Mouse (Mus musculus): ENCODE results near the gene Galnt4. TPM values are rescaled to one million over a fixed set of nuclear protein-coding genes. Genes with fewer than 3 reads are reported as not detected.
"Not testable (repeated sequence)": the region's sequence is repeated elsewhere in the genome, so short reads cannot be mapped to it uniquely, and the experiment has no call there.

Gene Galnt4
- total RNA-seq, 2 experiments from 2014 or later = 4.9 to 6.1 TPM

DNA sequence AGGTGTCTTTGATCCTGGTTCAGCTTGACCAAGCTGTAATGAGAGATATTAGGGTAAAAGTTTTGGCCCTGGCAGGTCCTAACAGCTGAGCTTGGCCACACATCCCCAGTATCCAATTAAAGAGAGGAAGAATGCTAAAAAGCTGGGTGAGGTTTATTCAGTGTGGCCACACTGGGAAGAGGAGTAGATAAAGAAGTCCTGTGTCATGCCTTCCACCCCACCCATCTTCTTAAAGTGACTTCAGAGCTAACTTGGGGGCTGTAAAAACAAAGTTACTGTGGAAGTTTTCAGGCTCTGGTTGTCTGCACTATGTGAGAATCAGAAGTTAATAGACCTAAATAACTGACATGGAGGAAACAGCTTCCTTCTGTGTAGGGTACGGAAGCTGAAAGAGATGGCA is 43.6 kb downstream of the Galnt4 start:
- intact Hi-C loops (cut with DNase I) = loop anchor here (5.0 kb wide), 1 partner anchor 44 kb away; the partner anchor contains the start of genes Galnt4 and Poc1b
- DNase-seq = no peak

DNA sequence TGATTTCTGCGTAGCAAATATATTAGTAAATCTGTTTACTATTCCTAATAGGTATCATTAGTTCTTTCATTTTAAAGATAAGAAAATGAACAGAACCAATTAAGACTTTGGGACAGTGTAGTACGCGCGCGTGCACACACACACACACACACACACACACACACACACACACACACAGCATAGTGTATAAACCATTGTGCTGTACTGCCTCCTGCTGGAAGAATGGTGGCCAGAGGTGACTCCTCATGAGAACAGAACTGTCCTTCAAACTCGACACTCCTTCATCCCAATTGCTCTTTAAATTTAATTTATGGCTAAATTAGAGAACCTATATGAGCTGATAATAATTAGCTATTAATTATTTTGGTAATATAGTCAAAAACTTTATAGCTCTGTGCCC is 44.1 kb downstream of the Galnt4 start:
- DNase-seq = peak in 1 of 2 experiments; percentile 46
- intact Hi-C loops (cut with DNase I) = loop anchor here (5.0 kb wide), 1 partner anchor 45 kb away; the partner anchor contains the start of genes Galnt4 and Poc1b

DNA sequence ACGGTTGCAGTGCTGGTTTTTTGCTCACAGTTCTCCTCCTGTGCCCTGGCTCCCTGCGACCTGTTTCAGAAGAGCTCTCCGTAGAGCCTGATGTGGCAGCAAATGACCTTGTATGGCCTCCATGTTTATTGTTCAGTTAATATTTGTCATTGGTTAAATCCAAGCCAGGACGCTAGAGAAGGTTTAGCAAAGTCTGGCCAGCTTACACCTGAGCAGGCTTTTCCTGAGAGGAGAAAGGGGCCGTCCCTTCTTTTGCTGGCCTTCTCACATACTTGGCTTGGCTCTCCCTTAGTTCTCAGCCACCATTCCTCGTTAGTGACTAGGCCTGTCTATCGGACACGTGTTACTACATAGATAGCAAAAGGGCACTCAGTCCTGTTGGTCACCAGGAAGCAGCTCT is 46.7 kb downstream of the Galnt4 start:
- intact Hi-C loops (cut with DNase I) = loop anchor here (5.0 kb wide), 1 partner anchor 47 kb away; the partner anchor contains the start of genes Galnt4 and Poc1b
- DNase-seq = no peak

DNA sequence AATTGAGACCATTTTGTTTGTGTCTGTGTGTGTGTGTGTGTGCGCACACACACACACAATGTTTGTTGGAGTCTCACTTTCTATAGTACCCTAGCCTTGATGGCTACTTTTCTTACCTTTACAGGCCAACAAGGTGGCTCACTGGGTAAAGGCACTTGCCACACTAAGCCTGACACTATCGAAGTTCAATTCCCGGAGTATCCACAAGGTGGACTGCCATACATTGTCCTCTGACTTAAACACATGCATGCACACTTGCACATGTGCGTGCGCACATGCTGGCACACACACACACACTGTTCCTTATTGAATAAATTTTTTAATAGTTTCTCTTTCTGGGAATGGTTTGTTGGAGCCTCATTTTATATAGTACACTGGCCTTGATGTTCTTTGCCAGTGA is 48.8 kb downstream of the Galnt4 start:
- no peak for DNase-seq
- intact Hi-C loops (cut with DNase I) = no loop called here

DNA sequence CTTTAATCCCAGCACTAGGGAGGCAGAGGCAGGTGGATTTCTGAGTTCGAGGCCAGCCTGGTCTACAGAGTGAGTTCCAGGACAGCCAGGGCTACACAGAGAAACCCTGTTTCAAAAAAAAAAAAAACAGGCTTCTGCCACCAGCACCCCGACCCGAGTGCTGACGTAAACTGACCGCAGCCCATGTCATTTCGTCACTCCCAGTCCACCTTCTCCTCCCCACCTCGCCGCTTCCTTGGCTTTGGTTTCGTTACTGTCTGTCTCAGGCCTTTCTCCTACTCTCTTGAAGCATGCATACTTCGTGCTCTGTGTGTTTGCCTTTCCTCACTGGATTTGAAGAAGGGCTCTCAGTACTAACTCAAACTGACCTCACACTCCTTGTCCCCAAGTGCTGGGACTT is 49.7 kb downstream of the Galnt4 start:
- intact Hi-C loops (cut with DNase I); DNase-seq: not testable (repeated sequence)

DNA sequence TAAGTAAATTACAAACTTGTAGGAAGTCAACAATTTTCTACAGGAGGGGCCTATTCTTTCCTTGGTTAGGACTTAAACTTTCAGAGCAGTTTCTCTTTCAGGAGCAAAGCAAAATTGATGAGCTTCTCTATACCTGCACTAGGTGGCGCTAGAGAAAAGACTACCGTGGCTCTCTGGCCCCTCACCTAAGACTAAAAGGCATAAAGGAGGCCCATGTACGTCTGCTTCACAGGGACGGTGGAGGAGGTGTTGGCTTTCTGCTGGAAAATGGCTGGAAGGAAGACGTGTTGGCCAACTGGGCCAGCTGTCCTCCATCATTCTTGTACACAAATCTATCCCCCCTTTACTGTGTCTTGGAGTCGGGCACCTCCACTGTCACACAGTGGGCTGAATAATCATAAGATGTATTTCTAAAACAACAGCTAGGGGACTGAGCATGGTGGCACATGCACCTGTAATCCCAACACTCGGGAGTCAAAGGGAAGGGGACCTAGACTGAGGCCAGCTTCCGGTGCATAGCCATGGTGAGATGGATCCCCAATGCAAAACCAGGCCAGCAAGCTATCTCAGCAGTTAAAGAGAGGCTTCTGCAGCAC is 54.1 kb downstream of the Galnt4 start:
- DNase-seq = peak; percentile 48 to 57
- intact Hi-C loops (cut with DNase I) = loop anchor here (10.0 kb wide), 1 partner anchor 1323 kb away; the partner anchor contains the start of genes Cep290 and Tmtc3

Other genes with a start within 250 kb of the Galnt4 start
- 10 to 100 TPM; 73.3 to 76.6 TPM for gene Atp2b1, start 193.8 kb upstream of the Galnt4 start, total RNA-seq (2021)
- gene Poc1b, start 1.1 kb upstream of the Galnt4 start, total RNA-seq (2021) = 10 to 100 TPM; 10.5 to 12.1 TPM
- not detected for gene Phxr2, start 18.2 kb downstream of the Galnt4 start, total RNA-seq (2021)
- 10 to 100 TPM; 29.2 to 38.3 TPM for gene Dusp6, start 155.1 kb downstream of the Galnt4 start, total RNA-seq (2021)